Mouse (Mus musculus): Measurements from ENCODE around the gene Ube2h.

DNA sequence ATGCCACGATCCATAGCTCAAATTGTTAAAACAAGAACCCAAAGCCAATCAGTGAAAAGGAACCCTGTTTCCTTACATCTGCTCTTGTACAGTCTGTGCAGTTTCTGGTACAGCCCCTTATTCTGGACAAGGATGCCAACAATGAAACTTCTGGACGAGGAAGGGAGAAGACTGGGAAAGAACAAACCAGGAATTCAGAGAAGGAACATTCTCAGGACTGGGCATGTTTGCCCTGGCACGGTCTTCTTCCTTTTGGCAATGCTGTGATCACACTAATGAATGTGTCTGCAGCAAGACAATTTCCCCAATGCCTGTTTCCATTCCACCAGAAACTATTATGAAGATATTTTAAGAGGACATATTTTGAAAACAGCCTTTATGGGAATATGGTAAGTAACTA is 55.6 kb downstream of the Ube2h start:
- TF ChIP-seq CTCF (IDR thresholded peaks at IDR 0.05; ENCODE audit: extremely low read depth, insufficient read depth, insufficient read length, insufficient replicate concordance) (no peak), POLR2A (IDR thresholded peaks at IDR 0.05; ENCODE audit: low read depth, low read length) (no peak)

Data from spleen, adult 2 months (tissue).